Comparison of ENCODE assay signal across 17 mouse cellular contexts in the genomic region with DNA sequence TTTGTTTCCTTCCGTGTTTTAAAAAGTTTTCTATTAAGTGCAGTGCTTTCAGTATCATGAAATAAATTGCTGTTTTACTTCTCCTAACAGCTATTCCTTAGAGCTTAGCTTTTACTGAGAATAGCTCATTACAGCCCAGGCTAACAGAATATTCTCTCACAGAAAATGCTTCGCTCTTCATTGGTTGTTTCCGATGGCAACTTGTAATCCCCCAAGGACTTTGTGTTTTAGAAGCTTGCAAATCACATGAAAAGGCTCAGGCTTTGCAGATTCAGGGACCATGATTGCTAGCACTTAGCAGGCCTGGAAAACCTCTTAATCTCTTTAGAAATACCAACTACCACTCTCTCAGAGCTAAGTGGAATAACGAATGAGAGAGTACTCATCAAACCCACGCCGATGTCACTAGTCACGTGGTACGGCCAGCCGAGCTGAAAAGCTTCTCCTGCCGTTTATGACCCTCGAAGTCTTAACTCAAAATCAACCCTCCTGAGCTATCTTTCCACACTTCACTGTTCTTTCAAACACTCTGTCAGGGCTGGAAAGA. TPM values are rescaled to one million over a fixed set of nuclear protein-coding genes. Genes with fewer than 3 reads are reported as not detected.
DNase-seq lines count a peak whose midpoint lies in the region; ATAC-seq and TF ChIP-seq lines count a peak whose summit lies in the region.
"Had no signal": no experiment of that assay in that cellular context is flagged by ENCODE, and none has a peak within 500 bp of the region (broad histone marks: within the 10 kb centered on the region; RNA-seq: fewer than 3 reads in every experiment).

No protein-coding gene starts in this region.

- H3K9me3 ChIP-seq in intestine, embryonic 14.5 days (ENCODE audit: control insufficient read depth, low read length): no peaks in the 10 kb centered on the region
- H3K9me3 ChIP-seq in intestine, postnatal 0 days (ENCODE audit: control insufficient read depth): no peaks in the 10 kb centered on the region
- no peaks in the 10 kb centered on the region for H3K9me3 ChIP-seq in embryonic facial prominence, embryonic 14.5 days (ENCODE audit: control insufficient read depth, low read length)
- no peaks in the 10 kb centered on the region; the same call in 1 of the 2 replicates for H3K9me3 ChIP-seq in forebrain, embryonic 13.5 days (replicated peaks)
- no peaks in the 10 kb centered on the region; the same call in 1 of the 2 replicates for H3K9me3 ChIP-seq in midbrain, embryonic 14.5 days (ENCODE audit: control insufficient read depth, low read length)
- H3K9me3 ChIP-seq in limb, embryonic 10.5 days (replicated peaks): no peaks in the 10 kb centered on the region
- H3K9me3 ChIP-seq: heart, embryonic 15.5 days had no signal

- H3K4me2 ChIP-seq in intestine, embryonic 14.5 days (ENCODE audit: low read length): no peak overlapping the region
- no peak overlapping the region for H3K4me2 ChIP-seq in intestine, postnatal 0 days (replicated peaks; ENCODE audit: low read depth)
- no peak overlapping the region for H3K4me2 ChIP-seq in embryonic facial prominence, embryonic 14.5 days (ENCODE audit: low read depth, low read length)
- H3K4me2 ChIP-seq in forebrain, embryonic 13.5 days: peak overlapping the region; percentile 30
- H3K4me2 ChIP-seq in midbrain, embryonic 14.5 days (ENCODE audit: low read length): peak overlapping the region; percentile 35
- H3K4me2 ChIP-seq: heart, embryonic 15.5 days; liver, embryonic 11.5 days had no signal

- H3K36me3 ChIP-seq in intestine, embryonic 14.5 days (ENCODE audit: control insufficient read depth, insufficient read depth, low read length): no peaks in the 10 kb centered on the region
- no peaks in the 10 kb centered on the region for H3K36me3 ChIP-seq in intestine, postnatal 0 days (ENCODE audit: control insufficient read depth, insufficient read depth)
- no peaks in the 10 kb centered on the region for H3K36me3 ChIP-seq in embryonic facial prominence, embryonic 14.5 days (ENCODE audit: control insufficient read depth, insufficient read depth, low read length)
- H3K36me3 ChIP-seq in forebrain, embryonic 13.5 days (ENCODE audit: poor library complexity, severe bottlenecking): no peaks in the 10 kb centered on the region
- no peaks in the 10 kb centered on the region for H3K36me3 ChIP-seq in midbrain, embryonic 14.5 days (ENCODE audit: control insufficient read depth, insufficient read depth, low read length)
- no peaks in the 10 kb centered on the region for H3K36me3 ChIP-seq in limb, embryonic 10.5 days
- H3K36me3 ChIP-seq: heart, embryonic 15.5 days had no signal

- H3K27ac ChIP-seq in intestine, embryonic 14.5 days (ENCODE audit: low read depth): no peak overlapping the region
- H3K27ac ChIP-seq in intestine, postnatal 0 days (ENCODE audit: low read depth, low read length): no peak overlapping the region
- no peak overlapping the region for H3K27ac ChIP-seq in embryonic facial prominence, embryonic 14.5 days (replicated peaks; ENCODE audit: low read depth, low read length)
- peak overlapping the region; percentile 12; the same call in 1 of the 2 replicates for H3K27ac ChIP-seq in forebrain, embryonic 13.5 days
- H3K27ac ChIP-seq in midbrain, embryonic 14.5 days (replicated peaks; ENCODE audit: low read depth, low read length): no peak overlapping the region
- H3K27ac ChIP-seq in limb, embryonic 10.5 days: no peak overlapping the region
- H3K27ac ChIP-seq: heart, embryonic 15.5 days had no signal

- H3K4me3 ChIP-seq in intestine, embryonic 14.5 days (ENCODE audit: low read depth, low read length): no peak overlapping the region
- no peak overlapping the region for H3K4me3 ChIP-seq in intestine, postnatal 0 days (ENCODE audit: low read depth, low read length)
- H3K4me3 ChIP-seq in embryonic facial prominence, embryonic 14.5 days (ENCODE audit: low read depth, low read length): no peak overlapping the region
- no peak overlapping the region for H3K4me3 ChIP-seq in forebrain, embryonic 13.5 days
- no peak overlapping the region for H3K4me3 ChIP-seq in midbrain, embryonic 14.5 days (replicated peaks; ENCODE audit: low read depth, low read length)
- no peak overlapping the region for H3K4me3 ChIP-seq in limb, embryonic 10.5 days
- H3K4me3 ChIP-seq: heart, embryonic 15.5 days; myocyte had no signal

- no peaks in the 10 kb centered on the region for H3K27me3 ChIP-seq in intestine, embryonic 14.5 days (replicated peaks; ENCODE audit: control insufficient read depth, insufficient read depth, low read length)
- no peaks in the 10 kb centered on the region for H3K27me3 ChIP-seq in intestine, postnatal 0 days (replicated peaks; ENCODE audit: control insufficient read depth, insufficient read depth, low read length)
- H3K27me3 ChIP-seq in embryonic facial prominence, embryonic 14.5 days (replicated peaks; ENCODE audit: control insufficient read depth, insufficient read depth, low read length): no peaks in the 10 kb centered on the region
- H3K27me3 ChIP-seq in forebrain, embryonic 13.5 days: no peaks in the 10 kb centered on the region
- H3K27me3 ChIP-seq in midbrain, embryonic 14.5 days (ENCODE audit: control insufficient read depth, insufficient read depth, low read length): no peaks in the 10 kb centered on the region
- no peaks in the 10 kb centered on the region for H3K27me3 ChIP-seq in limb, embryonic 10.5 days (ENCODE audit: low read depth, poor library complexity, severe bottlenecking)
- H3K27me3 ChIP-seq: CH12.LX; heart, embryonic 15.5 days; Patski had no signal

- DNase-seq in intestine, embryonic 14.5 days (ENCODE audit: low spot score): peak; percentile 29
- DNase-seq in embryonic facial prominence, embryonic 14.5 days (ENCODE audit: low spot score): peak; percentile 23
- DNase-seq in midbrain, embryonic 14.5 days: peak; percentile 63
- DNase-seq in liver: no peak
- DNase-seq in cerebellum, adult 18-20 months: no peak
- DNase-seq in limb, embryonic 10.5 days (ENCODE audit: low spot score): no peak
- DNase-seq: cerebellum, postnatal 14 days; gastrocnemius, postnatal 36 days; thymus, adult 2 months had no signal

- no peak for ATAC-seq in intestine, embryonic 14.5 days (replicated peaks; ENCODE audit: low FRiP score, low TSS enrichment, low read depth)
- no peak for ATAC-seq in intestine, postnatal 0 days
- no peak for ATAC-seq in embryonic facial prominence, embryonic 14.5 days (ENCODE audit: low read depth)
- peak; percentile 83 for ATAC-seq in forebrain, embryonic 13.5 days
- ATAC-seq in midbrain, embryonic 14.5 days (ENCODE audit: low FRiP score, low TSS enrichment): no peak
- ATAC-seq: intestine, embryonic 16.5 days; Patski had no signal

- no peaks in the 10 kb centered on the region for H3K4me1 ChIP-seq in intestine, embryonic 14.5 days (replicated peaks; ENCODE audit: control insufficient read depth, insufficient read depth, low read length)
- H3K4me1 ChIP-seq in intestine, postnatal 0 days (replicated peaks; ENCODE audit: control insufficient read depth, insufficient read depth, low read length): 0 out of 2 replicates have a peak, but pooled peaks cover 3% of the 10 kb centered on the region
- no peaks in the 10 kb centered on the region for H3K4me1 ChIP-seq in embryonic facial prominence, embryonic 14.5 days (ENCODE audit: control insufficient read depth, insufficient read depth, low read length)
- peaks cover 11% of the 10 kb centered on the region; the same call in 1 of the 2 replicates for H3K4me1 ChIP-seq in forebrain, embryonic 13.5 days
- 0 out of 2 replicates have a peak, but pooled peaks cover 5% of the 10 kb centered on the region for H3K4me1 ChIP-seq in midbrain, embryonic 14.5 days (ENCODE audit: control insufficient read depth, insufficient read depth, low read length)
- no peaks in the 10 kb centered on the region for H3K4me1 ChIP-seq in limb, embryonic 10.5 days

- no peak overlapping the region for H3K9ac ChIP-seq in intestine, embryonic 14.5 days (ENCODE audit: low read length)
- H3K9ac ChIP-seq in intestine, postnatal 0 days (ENCODE audit: low read depth, low read length): no peak overlapping the region
- H3K9ac ChIP-seq in embryonic facial prominence, embryonic 14.5 days (ENCODE audit: low read depth, low read length): no peak overlapping the region
- H3K9ac ChIP-seq in forebrain, embryonic 13.5 days: no peak overlapping the region
- no peak overlapping the region for H3K9ac ChIP-seq in midbrain, embryonic 14.5 days (replicated peaks; ENCODE audit: low read length)
- H3K9ac ChIP-seq: heart, embryonic 15.5 days had no signal

- 69% methylated on average over 11 of the region's 11 CpGs for WGBS in intestine, embryonic 14.5 days
- WGBS in intestine, postnatal 0 days: 76% methylated on average over 11 of the region's 11 CpGs
- 72% methylated on average over 11 of the region's 11 CpGs for WGBS in embryonic facial prominence, embryonic 14.5 days
- WGBS in forebrain, embryonic 13.5 days: 26% methylated on average over 11 of the region's 11 CpGs
- 26% methylated on average over 11 of the region's 11 CpGs for WGBS in midbrain, embryonic 14.5 days
- WGBS in limb, embryonic 10.5 days: 76% methylated on average over 11 of the region's 11 CpGs

- no peak for TF ChIP-seq CTCF in intestine, postnatal 0 days (IDR thresholded peaks at IDR 0.05; ENCODE audit: low read depth)

RNA-seq across cellular contexts. Expression of a gene that starts 45.0 kb away (rescaled TPM):
- 12.6 and 13.8 TPM in 2 replicates for polyA plus RNA-seq in intestine, embryonic 14.5 days (2014; fragmentation: Nextera tagmentation; extraction: Ambion mirVana)
- polyA plus RNA-seq in intestine, postnatal 0 days (2015; fragmentation: Nextera tagmentation; extraction: Ambion mirVana): 7.9 and 8.3 TPM in 2 replicates
- polyA plus RNA-seq in embryonic facial prominence, embryonic 14.5 days (2014; fragmentation: Nextera tagmentation; extraction: Ambion mirVana): 10.5 and 11.1 TPM in 2 replicates
- polyA plus RNA-seq in forebrain, embryonic 13.5 days (2015; fragmentation: Nextera tagmentation; extraction: Ambion mirVana): 31.4 and 34.5 TPM in 2 replicates
- 32.2 and 38.4 TPM in 2 replicates for polyA plus RNA-seq in midbrain, embryonic 14.5 days (2014; fragmentation: Nextera tagmentation; extraction: Ambion mirVana)
- polyA plus RNA-seq in limb, embryonic 10.5 days (2016; fragmentation: Nextera tagmentation; extraction: Ambion mirVana): 7.7 and 7.8 TPM in 2 replicates

Comparison
In these comparisons a context has a peak if more than half of its experiments do, and no peak if none do; other contexts are left out.
1. DNase-seq: peak in intestine, embryonic 14.5 days (single experiment), embryonic facial prominence, embryonic 14.5 days (single experiment) and midbrain, embryonic 14.5 days (single experiment); none in liver (single experiment), cerebellum, adult 18-20 months (0 of 2) and limb, embryonic 10.5 days (single experiment).
2. H3K4me2 ChIP-seq: peak in forebrain, embryonic 13.5 days (single experiment) and midbrain, embryonic 14.5 days (single experiment); none in intestine, embryonic 14.5 days (single experiment), intestine, postnatal 0 days (single experiment) and embryonic facial prominence, embryonic 14.5 days (single experiment).